Mouse (Mus musculus): Measurements from ENCODE around the gene Gm20828. TPM values are rescaled to one million over a fixed set of nuclear protein-coding genes. Genes with fewer than 3 reads are reported as not detected.
"Not testable (repeated sequence)": the region's sequence is repeated elsewhere in the genome, so short reads cannot be mapped to it uniquely, and the experiment has no call there.

Gene Gm20828
- total RNA-seq (2021), result not detected
- long read RNA-seq, result 0 reads

DNA sequence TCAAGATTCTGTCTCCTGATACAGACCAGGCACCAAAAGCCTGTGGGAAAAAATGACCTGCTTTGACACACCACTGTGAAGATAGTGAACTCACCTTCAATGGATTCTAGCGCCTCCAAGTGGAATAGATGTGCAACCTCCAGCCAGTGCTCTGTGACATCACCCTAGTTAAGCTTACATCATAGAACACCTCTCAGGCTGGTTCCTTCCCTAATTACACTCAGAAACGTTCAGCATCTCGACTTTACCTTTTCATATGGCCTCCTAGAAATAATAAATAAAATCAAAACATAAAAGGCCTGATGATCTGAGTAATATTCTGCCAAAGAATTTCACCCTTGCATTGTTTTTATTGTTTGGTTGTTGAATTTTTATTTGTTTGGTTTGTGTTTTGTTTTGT is at the start of gene Gm20828:
Gene Gm20828, minus strand, starts transcription at position 101 of the 400 bp plus-strand sequence.
- not testable (repeated sequence) for DNase-seq (ENCODE audit: low spot score in 2 of 2)

All from layer of hippocampus, adult 18-20 months (tissue).